Mouse (Mus musculus) midbrain, embryonic 16.5 days (tissue): ENCODE results near the gene Olfr119. TPM values are rescaled to one million over a fixed set of nuclear protein-coding genes. Genes with fewer than 3 reads are reported as not detected.
"Not testable (repeated sequence)": the region's sequence is repeated elsewhere in the genome, so short reads cannot be mapped to it uniquely, and the experiment has no call there.

Experiments
- ATAC-seq: fragments of 200-750 bp; cut with Nextera tagmentation; 2 replicates; pipeline ENCODE4 v1.8.0; 2017; ENCODE audit warnings: moderate TSS enrichment
- H3K27ac ChIP-seq: fragments of 300-500 bp; sonication (generic); 2 replicates; pipeline ENCODE4 v1.5.1; 2014; ENCODE audit warnings: mild to moderate bottlenecking, low read length, mixed read lengths
- H3K27me3 ChIP-seq: fragments of 300-500 bp; sonication (generic); 2 replicates; pipeline ENCODE4 v1.6.1; 2014; ENCODE audit warnings: low read depth, low read length, mixed read lengths; ENCODE audit not compliant: control insufficient read depth, insufficient read depth
- H3K36me3 ChIP-seq: fragments of 300-500 bp; sonication (generic); 2 replicates; pipeline ENCODE4 v1.6.1; 2014; ENCODE audit warnings: mild to moderate bottlenecking, low read length, moderate library complexity, mixed read lengths; ENCODE audit not compliant: control insufficient read depth, insufficient read depth
- H3K4me1 ChIP-seq: fragments of 300-500 bp; sonication (generic); 2 replicates; pipeline ENCODE4 v1.6.1; 2014; ENCODE audit warnings: mild to moderate bottlenecking, low read length, mixed read lengths; ENCODE audit not compliant: control insufficient read depth, insufficient read depth
- H3K4me2 ChIP-seq: fragments of 300-500 bp; sonication (generic); 2 replicates; pipeline ENCODE4 v1.6.1; 2014; ENCODE audit warnings: mild to moderate bottlenecking, low read length, mixed read lengths
- H3K4me3 ChIP-seq: fragments of 300-500 bp; sonication (generic); 2 replicates; pipeline ENCODE4 v1.5.1; 2014; ENCODE audit warnings: low read depth, mild to moderate bottlenecking, low read length, moderate library complexity, mixed read lengths
- H3K9ac ChIP-seq: fragments of 300-500 bp; sonication (generic); 2 replicates; pipeline ENCODE4 v1.6.1; 2014; ENCODE audit warnings: low read depth, low read length, mixed read lengths
- H3K9me3 ChIP-seq: fragments of 300-500 bp; sonication (generic); replicated peaks from 2 replicates; pipeline ENCODE4 v1.6.1; 2014; ENCODE audit warnings: mild to moderate bottlenecking, low read length, mixed read lengths; ENCODE audit not compliant: control insufficient read depth, poor library complexity, severe bottlenecking
- WGBS: fragments of 180-500 bp; shearing (Covaris S2); extraction: QIAGEN DNeasy Blood & Tissue Kit; methylation state at CpG from one replicate; pipeline ENCODE4 v1.1.7; 2014; 5-methylcytosine and 5-hydroxymethylcytosine counted together
- polyA plus RNA-seq: library from polyadenylated mRNA; unstranded; fragments of >200 nt; fragmentation: Nextera tagmentation; extraction: Ambion mirVana; gene quantifications from 2 replicates; pipeline ENCODE4 v1.2.1, GENCODE M21; 2015

Gene Olfr119
- not detected in 2 replicates for polyA plus RNA-seq

- WGBS, result 71% methylated on average over 1 of the region's 1 CpGs
- not testable (repeated sequence) for H3K27ac ChIP-seq, H3K27me3 ChIP-seq, H3K4me1 ChIP-seq, H3K4me3 ChIP-seq, H3K36me3 ChIP-seq, H3K4me2 ChIP-seq, H3K9me3 ChIP-seq, ATAC-seq, H3K9ac ChIP-seq
Measured at GRCm38 (mm10) chr17:37696264-37696663, at the start of gene Olfr119. Gene Olfr119, plus strand, starts transcription at chr17:37696564.

- Histone ChIP-seq H3K27me3 (no peaks in the 10 kb centered on the region), H3K9ac (no peak within 1 kb of the TSS), H3K9me3 (no peaks in the 10 kb centered on the region), H3K27ac (no peak within 1 kb of the TSS), H3K4me2 (no peak within 1 kb of the TSS), H3K4me1 (no peaks in the 10 kb centered on the region), H3K4me3 (no peak within 1 kb of the TSS), H3K36me3 (no peaks in the 10 kb centered on the region)
- 68% methylated on average over 1 of the region's 1 CpGs for WGBS
- no peak for ATAC-seq
Measured at GRCm38 (mm10) chr17:37663682-37664081, 32.7 kb upstream of the Olfr119 start, which contains the start of gene Olfr117. Gene Olfr117, minus strand, starts transcription at chr17:37663782.

- H3K4me1 ChIP-seq, result no peaks in the 10 kb centered on the region
- H3K36me3 ChIP-seq, result no peaks in the 10 kb centered on the region
- H3K4me3 ChIP-seq, result no peak within 1 kb of the TSS
- H3K9me3 ChIP-seq, result no peaks in the 10 kb centered on the region
- H3K4me2 ChIP-seq, result no peak within 1 kb of the TSS
- ATAC-seq, result no peak
- WGBS, result 81% methylated on average over 2 of the region's 2 CpGs
- no peak within 1 kb of the TSS for H3K27ac ChIP-seq
- no peaks in the 10 kb centered on the region for H3K27me3 ChIP-seq
- H3K9ac ChIP-seq, result no peak within 1 kb of the TSS
Measured at GRCm38 (mm10) chr17:37666688-37667087, 29.7 kb upstream of the Olfr119 start, which contains the start of gene Olfr118. Gene Olfr118, plus strand, starts transcription at chr17:37666988.

- Histone ChIP-seq H3K4me1 (no peaks in the 10 kb centered on the region), H3K9me3 (no peaks in the 10 kb centered on the region), H3K4me3 (no peak within 1 kb of the TSS), H3K9ac (no peak within 1 kb of the TSS), H3K27me3 (no peaks in the 10 kb centered on the region), H3K36me3 (no peaks in the 10 kb centered on the region), H3K4me2 (no peak within 1 kb of the TSS), H3K27ac (no peak within 1 kb of the TSS)
- 79% methylated on average over 1 of the region's 1 CpGs for WGBS
- no peak for ATAC-seq
Measured at GRCm38 (mm10) chr17:37721508-37721907, 25.1 kb downstream of the Olfr119 start, which contains the start of gene Olfr120. Gene Olfr120, plus strand, starts transcription at chr17:37721808.

GRCm38 (mm10) chr17:37738070-37738469 is 41.7 kb downstream of the Olfr119 start:
- H3K9ac ChIP-seq, result no peak overlapping the region
- no peak for ATAC-seq
- 58% methylated on average over 7 of the region's 7 CpGs for WGBS
- no peaks in the 10 kb centered on the region for H3K36me3 ChIP-seq
- no peaks in the 10 kb centered on the region for H3K27me3 ChIP-seq
- no peak overlapping the region for H3K4me3 ChIP-seq
- H3K27ac ChIP-seq, result no peak overlapping the region
- H3K4me2 ChIP-seq, result no peak overlapping the region
- no peaks in the 10 kb centered on the region for H3K4me1 ChIP-seq
- H3K9me3 ChIP-seq, result no peaks in the 10 kb centered on the region

Other genes with a start within 250 kb of the Olfr119 start
- gene Olfr109, start 237.6 kb upstream of the Olfr119 start, polyA plus RNA-seq, result not detected in 2 replicates
- gene H2-M2, start 213.0 kb upstream of the Olfr119 start, polyA plus RNA-seq, result not detected in 2 replicates
- gene Olfr110, start 204.1 kb upstream of the Olfr119 start, polyA plus RNA-seq, result not detected in 2 replicates
- 0.12 TPM in 1 of 2 replicates, not detected in the other for gene Olfr111, start 188.5 kb upstream of the Olfr119 start, polyA plus RNA-seq
- not detected in 2 replicates for gene Olfr112, start 127.1 kb upstream of the Olfr119 start, polyA plus RNA-seq
- gene Olfr113, start 118.9 kb upstream of the Olfr119 start, polyA plus RNA-seq, result not detected in 2 replicates
- gene Olfr114, start 103.8 kb upstream of the Olfr119 start, polyA plus RNA-seq, result not detected in 2 replicates
- not detected in 2 replicates for gene Olfr115, start 69.5 kb upstream of the Olfr119 start, polyA plus RNA-seq
- gene Olfr116, start 69.4 kb upstream of the Olfr119 start, polyA plus RNA-seq, result not detected in 2 replicates
- not detected in 2 replicates for gene Olfr117, start 32.8 kb upstream of the Olfr119 start, polyA plus RNA-seq
- not detected in 2 replicates for gene Olfr118, start 29.6 kb upstream of the Olfr119 start, polyA plus RNA-seq
- not detected in 2 replicates for gene Olfr120, start 25.2 kb downstream of the Olfr119 start, polyA plus RNA-seq
- gene Olfr121, start 52.3 kb downstream of the Olfr119 start, polyA plus RNA-seq, result not detected in 2 replicates
- gene Olfr122, start 72.0 kb downstream of the Olfr119 start, polyA plus RNA-seq, result not detected in 2 replicates
- gene Olfr123, start 97.0 kb downstream of the Olfr119 start, polyA plus RNA-seq, result not detected in 2 replicates
- not detected in 2 replicates for gene Olfr124, start 103.3 kb downstream of the Olfr119 start, polyA plus RNA-seq
- gene Olfr125, start 136.4 kb downstream of the Olfr119 start, polyA plus RNA-seq, result not detected in 2 replicates
- gene Olfr126, start 150.9 kb downstream of the Olfr119 start, polyA plus RNA-seq, result not detected in 2 replicates
- gene Olfr127, start 203.9 kb downstream of the Olfr119 start, polyA plus RNA-seq, result not detected in 2 replicates
- not detected in 2 replicates for gene Olfr128, start 224.0 kb downstream of the Olfr119 start, polyA plus RNA-seq